Mouse (Mus musculus): ENCODE results near the gene Smim24.

DNA sequence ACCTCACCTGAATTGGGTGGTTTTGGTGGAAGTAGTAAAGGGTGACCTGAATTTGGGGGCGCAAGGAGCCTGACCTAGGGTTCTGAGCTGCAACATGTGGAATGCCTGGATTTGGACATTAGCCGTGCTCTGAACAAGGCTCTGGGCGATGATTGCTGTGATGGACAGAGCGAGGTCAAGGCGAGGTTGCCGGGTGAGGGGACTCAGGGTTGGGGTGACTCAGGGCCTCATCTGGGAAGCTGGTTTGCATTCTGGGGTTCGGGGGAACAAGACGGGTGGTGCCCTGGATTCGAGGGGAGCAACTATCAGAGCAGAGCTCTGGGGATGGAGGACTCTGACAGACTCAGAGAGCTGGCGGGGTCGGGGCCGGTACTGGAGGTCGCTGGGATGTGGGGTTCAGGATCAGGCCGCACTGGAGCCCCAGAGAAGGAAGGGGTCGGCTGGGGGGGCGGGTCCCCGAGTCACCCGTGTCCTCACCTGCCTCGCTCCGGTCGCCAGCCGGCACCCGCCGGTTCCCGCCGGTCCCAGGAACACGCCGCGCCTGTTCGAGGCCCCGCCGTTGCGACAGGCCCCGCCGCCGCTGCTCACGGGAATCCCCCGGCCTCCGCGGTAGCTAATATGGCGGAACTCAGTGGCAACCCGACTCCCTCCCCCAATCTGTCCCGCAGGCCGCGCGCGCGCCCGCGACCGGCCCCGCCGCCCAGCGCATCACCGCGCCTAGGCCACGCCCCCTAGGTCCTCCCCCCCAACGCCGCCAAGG is 14.9 kb upstream of the Smim24 start, which contains the start of gene Fzr1:
- peak; percentile 64 for TF ChIP-seq POLR2A (IDR thresholded peaks at IDR 0.05; ENCODE audit: insufficient read depth, low read depth, low read length)
- TF ChIP-seq CTCF (IDR thresholded peaks at IDR 0.05; ENCODE audit: insufficient read depth, low read depth, low read length) = no peak
